Comparison of ENCODE assay signal across 7 mouse cellular contexts in the genomic region with DNA sequence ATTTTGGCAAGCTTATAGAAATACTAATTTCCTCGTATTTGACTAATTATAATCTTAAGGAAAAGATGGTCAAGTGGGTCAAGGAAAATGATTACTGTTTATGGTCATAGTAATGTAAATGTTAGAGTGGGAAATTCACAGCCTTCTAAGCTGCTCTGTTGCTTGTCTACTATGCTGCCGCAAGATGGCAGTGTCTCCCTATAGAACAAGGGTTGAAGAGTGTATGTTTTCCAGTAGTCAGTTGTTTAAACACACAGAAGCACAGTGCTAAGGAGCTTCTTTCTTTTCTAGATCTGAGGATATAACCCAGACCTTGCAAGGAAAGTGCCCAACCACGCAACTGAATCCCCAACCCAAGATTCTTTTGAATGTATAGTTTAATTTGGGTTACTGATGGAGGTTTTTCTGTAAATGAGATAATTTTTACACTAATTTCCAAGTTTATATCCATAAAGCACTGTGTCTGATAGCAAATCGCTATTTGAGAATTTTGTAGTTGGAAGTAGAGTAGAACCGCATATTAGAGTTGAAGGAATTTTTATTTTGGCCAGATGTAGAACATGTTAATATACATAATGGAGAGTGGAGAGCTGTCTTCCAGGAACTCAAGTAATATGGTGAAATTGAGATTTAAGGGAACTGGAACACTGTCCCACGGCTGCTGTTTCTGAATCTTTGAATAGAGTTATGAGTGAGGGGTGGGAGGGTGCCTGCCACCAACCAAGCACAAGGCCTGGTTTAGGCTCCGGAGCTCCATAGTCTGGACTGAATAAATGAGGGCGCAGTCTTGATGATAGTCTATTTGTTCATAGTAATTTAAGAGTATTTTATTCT. TPM values are rescaled to one million over a fixed set of nuclear protein-coding genes. Genes with fewer than 3 reads are reported as not detected.
A peak's percentile ranks its signal among the peaks of the same experiment; 100 is the strongest.
DNase-seq lines count a peak whose midpoint lies in the region; ATAC-seq lines count a peak whose summit lies in the region.

No protein-coding gene starts in this region.

- H3K9ac ChIP-seq in embryonic facial prominence, embryonic 12.5 days = no peak overlapping the region

- DNase-seq in MEL-GATA-1-ER (ENCODE audit: extremely low read depth, low read depth) = peak; percentile 54
- peak; percentile 63 to 76 for DNase-seq in adrenal gland, postnatal 36 days
- peak; percentile 45 to 73 for DNase-seq in layer of hippocampus, adult 18-20 months (ENCODE audit: low spot score in 2 of 2)
- DNase-seq in lung, postnatal 14 days = peak; percentile 81
- peak; percentile 73 for DNase-seq in retina, postnatal 7 days (ENCODE audit: low read depth, low spot score)

- no peaks in the 10 kb centered on the region for H3K27me3 ChIP-seq in embryonic facial prominence, embryonic 12.5 days

- H3K4me1 ChIP-seq in embryonic facial prominence, embryonic 12.5 days = no peaks in the 10 kb centered on the region

- ATAC-seq in embryonic facial prominence, embryonic 12.5 days (ENCODE audit: insufficient number of reproducible peaks, insufficient read depth, low FRiP score, low TSS enrichment) = peak; percentile 72; the same call in 1 of the 2 replicates
- ATAC-seq in hematopoietic stem cell, adult 5-6 weeks (replicated peaks in 1 of 2; ENCODE audit: insufficient read depth in 1 of 2, low FRiP score in 2 of 2, low TSS enrichment in 1 of 2, low read depth in 1 of 2, poor library complexity in 2 of 2, severe bottlenecking in 2 of 2) = peak; percentile 91 to 94

- H3K27ac ChIP-seq in embryonic facial prominence, embryonic 12.5 days = no peak overlapping the region

- no peak overlapping the region for H3K4me3 ChIP-seq in embryonic facial prominence, embryonic 12.5 days

- no peaks in the 10 kb centered on the region for H3K9me3 ChIP-seq in embryonic facial prominence, embryonic 12.5 days

- no peaks in the 10 kb centered on the region for H3K36me3 ChIP-seq in embryonic facial prominence, embryonic 12.5 days

- 46% methylated on average over 8 of the region's 8 CpGs for WGBS in embryonic facial prominence, embryonic 12.5 days

- no peak overlapping the region for H3K4me2 ChIP-seq in embryonic facial prominence, embryonic 12.5 days (replicated peaks)

RNA-seq across cellular contexts. Expression of a gene that starts 40.1 kb away (rescaled TPM):
- 10 to 100 TPM; 93.8 to 97.1 TPM for total RNA-seq in adrenal gland, postnatal 36 days (2021)
- 378 and 395 TPM in 2 replicates for polyA plus RNA-seq in embryonic facial prominence, embryonic 12.5 days (2016; fragmentation: Nextera tagmentation; extraction: Ambion mirVana)
- 180 and 208 TPM in 2 replicates for total RNA-seq in hematopoietic stem cell, adult 5-6 weeks (2017)
- total RNA-seq in layer of hippocampus, adult 18-20 months (2021) = 10 to 100 TPM; 81.8 to 86.6 TPM
